Mouse (Mus musculus) lung, postnatal 0 days (tissue): ENCODE measurements around the gene Idh3a.

Experiments used
- CTCF ChIP-seq: IDR thresholded peaks from 2 replicates; pipeline ENCODE4 v1.5.1; 2016; ENCODE audit warnings: antibody characterized with exemption, mild to moderate bottlenecking
- EP300 ChIP-seq: IDR thresholded peaks from 2 replicates; pipeline ENCODE4 v1.6.1; 2016; ENCODE audit warnings: antibody characterized with exemption, mild to moderate bottlenecking, control low read depth

DNA sequence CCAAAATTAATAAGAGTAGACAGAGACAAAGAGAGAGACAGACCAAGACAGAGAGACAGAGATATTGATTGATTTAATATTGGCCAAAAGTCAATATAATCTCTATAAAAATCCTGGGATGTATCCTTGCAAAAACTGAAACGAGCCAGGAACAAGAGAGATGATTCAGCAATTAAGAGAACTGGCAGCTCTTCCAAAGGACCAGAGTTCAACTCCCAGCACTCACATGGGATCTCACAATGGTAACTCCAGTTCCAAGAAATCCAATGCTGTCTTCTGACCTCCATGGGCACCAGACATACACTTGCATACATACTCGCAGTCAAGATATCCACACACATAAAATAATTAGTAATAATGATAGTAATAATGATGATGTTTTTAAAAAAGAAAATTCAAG is 66.6 kb downstream of the Idh3a start:
- no peak for TF ChIP-seq EP300
- TF ChIP-seq CTCF: no peak
